Mouse (Mus musculus): ENCODE results near the gene Crispld2.

Crispld2 gene

GRCm38 (mm10) chr8:120067936-120068668 is 75.9 kb downstream of the Crispld2 start:
- in situ Hi-C loops (cut with MseI, MboI): no loop called here

- in situ Hi-C loops (cut with MseI, MboI): no loop called here
Measured at GRCm38 (mm10) chr8:120071684-120072083, 79.4 kb downstream of the Crispld2 start.

GRCm38 (mm10) chr8:120072259-120072658 is 80.0 kb downstream of the Crispld2 start:
- in situ Hi-C loops (cut with MseI, MboI): no loop called here

- in situ Hi-C loops (cut with MseI, MboI): no loop called here
Measured at GRCm38 (mm10) chr8:120072827-120073226, 80.6 kb downstream of the Crispld2 start.

GRCm38 (mm10) chr8:120074516-120074915 is 82.3 kb downstream of the Crispld2 start:
- in situ Hi-C loops (cut with MseI, MboI): no loop called here

GRCm38 (mm10) chr8:120075347-120075746 is 83.1 kb downstream of the Crispld2 start:
- in situ Hi-C loops (cut with MseI, MboI): loop anchor here (5.0 kb wide), 2 partner anchors 93 to 98 kb away; no protein-coding TSS in a partner anchor

- in situ Hi-C loops (cut with MseI, MboI): loop anchor here (5.0 kb wide), 2 partner anchors 96 to 101 kb away; no protein-coding TSS in a partner anchor
Measured at GRCm38 (mm10) chr8:120078080-120078479, 85.8 kb downstream of the Crispld2 start.

GRCm38 (mm10) chr8:120079361-120079760 is 87.1 kb downstream of the Crispld2 start:
- in situ Hi-C loops (cut with MseI, MboI): loop anchor here (5.0 kb wide), 2 partner anchors 97 to 102 kb away; no protein-coding TSS in a partner anchor

- in situ Hi-C loops (cut with MseI, MboI): no loop called here
Measured at GRCm38 (mm10) chr8:120083261-120083660, 91.0 kb downstream of the Crispld2 start.

GRCm38 (mm10) chr8:120084783-120085182 is 92.5 kb downstream of the Crispld2 start:
- in situ Hi-C loops (cut with MseI, MboI): no loop called here

- in situ Hi-C loops (cut with MseI, MboI): no loop called here
Measured at GRCm38 (mm10) chr8:120089511-120089910, 97.3 kb downstream of the Crispld2 start.

- in situ Hi-C loops (cut with MseI, MboI): no loop called here
Measured at GRCm38 (mm10) chr8:120091032-120091431, 98.8 kb downstream of the Crispld2 start.

- in situ Hi-C loops (cut with MseI, MboI): no loop called here
Measured at GRCm38 (mm10) chr8:120093103-120093502, 100.9 kb downstream of the Crispld2 start.

GRCm38 (mm10) chr8:120094801-120095200 is 102.6 kb downstream of the Crispld2 start:
- in situ Hi-C loops (cut with MseI, MboI): no loop called here

- in situ Hi-C loops (cut with MseI, MboI): no loop called here
Measured at GRCm38 (mm10) chr8:120096486-120096885, 104.2 kb downstream of the Crispld2 start.

GRCm38 (mm10) chr8:120100388-120101067 is 108.3 kb downstream of the Crispld2 start:
- in situ Hi-C loops (cut with MseI, MboI): no loop called here

- in situ Hi-C loops (cut with MseI, MboI): no loop called here
Measured at GRCm38 (mm10) chr8:120101068-120101972, 109.1 kb downstream of the Crispld2 start, which contains the start of gene Zdhhc7. TSS of gene Zdhhc7 (minus strand) at chr8:120101482.

Measured in mouse trophoblast stem cell (cell line).